Mouse (Mus musculus): ENCODE results near the gene Nus1. TPM values are rescaled to one million over a fixed set of nuclear protein-coding genes. Genes with fewer than 3 reads are reported as not detected.

The Nus1 gene
- polyA plus RNA-seq, 1 experiment: 49.1 TPM

GRCm38 (mm10) chr10:52405160-52405559 lies 12.2 kb upstream of the Nus1 start:
- Histone ChIP-seq H3K9ac (ENCODE audit: low read depth, poor library complexity, severe bottlenecking) (no peak overlapping the region), H3K4me1 (ENCODE audit: control insufficient read depth, insufficient read depth, low read length) (no peaks in the 10 kb centered on the region), H3K27me3 (ENCODE audit: control insufficient read depth, insufficient read depth, low read length, poor library complexity, severe bottlenecking) (no peaks in the 10 kb centered on the region), H3K4me3 (ENCODE audit: low read depth, low read length) (no peak overlapping the region), H3K9me3 (replicated peaks; ENCODE audit: control insufficient read depth, insufficient read depth, low read length, poor library complexity, severe bottlenecking) (no peaks in the 10 kb centered on the region), H3K27ac (ENCODE audit: insufficient read depth, low read length) (no peak overlapping the region), H3K36me3 (ENCODE audit: control insufficient read depth, insufficient read depth, low read length, poor library complexity, severe bottlenecking) (no peaks in the 10 kb centered on the region)
- TF ChIP-seq EP300 (IDR thresholded peaks at IDR 0.05; ENCODE audit: insufficient read depth, low read depth, low read length) (no peak), CTCF (IDR thresholded peaks at IDR 0.05; ENCODE audit: low read depth, low read length) (no peak), POLR2A (IDR thresholded peaks at IDR 0.05; ENCODE audit: insufficient read depth, low read length) (no peak)

GRCm38 (mm10) chr10:52407526-52407925 lies 9.8 kb upstream of the Nus1 start:
- no peak for TF ChIP-seq POLR2A (IDR thresholded peaks at IDR 0.05; ENCODE audit: insufficient read depth, low read length)
- Histone ChIP-seq H3K4me1 (ENCODE audit: control insufficient read depth, insufficient read depth, low read length) (no peaks in the 10 kb centered on the region), H3K9me3 (replicated peaks; ENCODE audit: control insufficient read depth, insufficient read depth, low read length, poor library complexity, severe bottlenecking) (no peaks in the 10 kb centered on the region), H3K27me3 (ENCODE audit: control insufficient read depth, insufficient read depth, low read length, poor library complexity, severe bottlenecking) (no peaks in the 10 kb centered on the region), H3K27ac (ENCODE audit: insufficient read depth, low read length) (no peak overlapping the region), H3K36me3 (ENCODE audit: control insufficient read depth, insufficient read depth, low read length, poor library complexity, severe bottlenecking) (no peaks in the 10 kb centered on the region), H3K4me3 (ENCODE audit: low read depth, low read length) (no peak overlapping the region), H3K9ac (ENCODE audit: low read depth, poor library complexity, severe bottlenecking) (no peak overlapping the region)

- no peaks in the 10 kb centered on the region for H3K4me1 ChIP-seq (ENCODE audit: control insufficient read depth, insufficient read depth, low read length)
- no peak overlapping the region for H3K9ac ChIP-seq (ENCODE audit: low read depth, poor library complexity, severe bottlenecking)
- no peak overlapping the region for H3K27ac ChIP-seq (ENCODE audit: insufficient read depth, low read length)
- no peak overlapping the region for H3K4me3 ChIP-seq (ENCODE audit: low read depth, low read length)
- H3K9me3 ChIP-seq (replicated peaks; ENCODE audit: control insufficient read depth, insufficient read depth, low read length, poor library complexity, severe bottlenecking): no peaks in the 10 kb centered on the region
- H3K36me3 ChIP-seq (ENCODE audit: control insufficient read depth, insufficient read depth, low read length, poor library complexity, severe bottlenecking): no peaks in the 10 kb centered on the region
- no peaks in the 10 kb centered on the region for H3K27me3 ChIP-seq (ENCODE audit: control insufficient read depth, insufficient read depth, low read length, poor library complexity, severe bottlenecking)
- no peak for TF ChIP-seq EP300 (IDR thresholded peaks at IDR 0.05; ENCODE audit: insufficient read depth, low read depth, low read length)
- TF ChIP-seq POLR2A (IDR thresholded peaks at IDR 0.05; ENCODE audit: insufficient read depth, low read length): no peak
- no peak for TF ChIP-seq CTCF (IDR thresholded peaks at IDR 0.05; ENCODE audit: low read depth, low read length)
Observed at GRCm38 (mm10) chr10:52415020-52415419, 2.3 kb upstream of the Nus1 start.

DNA sequence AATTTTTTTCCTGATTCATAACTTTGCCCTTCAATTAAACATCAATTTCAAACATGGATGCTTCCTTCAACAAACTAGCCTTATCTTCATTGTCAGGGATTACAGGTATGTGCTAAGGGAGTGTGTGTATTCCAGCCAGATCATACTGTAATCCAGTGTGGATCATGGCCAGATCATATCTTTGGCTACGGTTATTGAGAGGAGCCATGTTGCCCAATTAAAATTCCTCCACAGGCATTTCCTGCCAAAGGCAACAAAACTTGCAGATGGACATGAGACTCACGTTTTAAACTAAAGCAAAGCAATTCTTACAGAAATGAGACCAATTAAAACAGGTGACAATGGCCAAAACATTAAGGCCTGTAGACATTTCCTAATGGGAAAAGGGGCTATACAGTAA lies 889 bp upstream of the Nus1 start:
- Histone ChIP-seq H3K4me1 (ENCODE audit: control insufficient read depth, insufficient read depth, low read length) (no peaks in the 10 kb centered on the region), H3K27me3 (ENCODE audit: control insufficient read depth, insufficient read depth, low read length, poor library complexity, severe bottlenecking) (no peaks in the 10 kb centered on the region), H3K9me3 (replicated peaks; ENCODE audit: control insufficient read depth, insufficient read depth, low read length, poor library complexity, severe bottlenecking) (no peaks in the 10 kb centered on the region), H3K36me3 (ENCODE audit: control insufficient read depth, insufficient read depth, low read length, poor library complexity, severe bottlenecking) (no peaks in the 10 kb centered on the region), H3K4me3 (ENCODE audit: low read depth, low read length) (no peak overlapping the region), H3K9ac (ENCODE audit: low read depth, poor library complexity, severe bottlenecking) (peak overlapping the region; percentile 69), H3K27ac (ENCODE audit: insufficient read depth, low read length) (no peak overlapping the region)
- TF ChIP-seq CTCF (IDR thresholded peaks at IDR 0.05; ENCODE audit: low read depth, low read length) (no peak), POLR2A (IDR thresholded peaks at IDR 0.05; ENCODE audit: insufficient read depth, low read length) (no peak), EP300 (IDR thresholded peaks at IDR 0.05; ENCODE audit: insufficient read depth, low read depth, low read length) (no peak)

GRCm38 (mm10) chr10:52417998-52418860 lies 882 bp downstream of the Nus1 start:
- H3K36me3 ChIP-seq (ENCODE audit: control insufficient read depth, insufficient read depth, low read length, poor library complexity, severe bottlenecking): no peaks in the 10 kb centered on the region
- no peak for TF ChIP-seq EP300 (IDR thresholded peaks at IDR 0.05; ENCODE audit: insufficient read depth, low read depth, low read length)
- no peak for TF ChIP-seq CTCF (IDR thresholded peaks at IDR 0.05; ENCODE audit: low read depth, low read length)
- TF ChIP-seq POLR2A (IDR thresholded peaks at IDR 0.05; ENCODE audit: insufficient read depth, low read length): no peak
- H3K27me3 ChIP-seq (ENCODE audit: control insufficient read depth, insufficient read depth, low read length, poor library complexity, severe bottlenecking): no peaks in the 10 kb centered on the region
- peak overlapping the region; percentile 99 for H3K4me3 ChIP-seq (ENCODE audit: low read depth, low read length)
- no peak overlapping the region for H3K27ac ChIP-seq (ENCODE audit: insufficient read depth, low read length)
- peak overlapping the region; percentile 95 for H3K9ac ChIP-seq (ENCODE audit: low read depth, poor library complexity, severe bottlenecking)
- no peaks in the 10 kb centered on the region for H3K9me3 ChIP-seq (replicated peaks; ENCODE audit: control insufficient read depth, insufficient read depth, low read length, poor library complexity, severe bottlenecking)
- H3K4me1 ChIP-seq (ENCODE audit: control insufficient read depth, insufficient read depth, low read length): no peaks in the 10 kb centered on the region

GRCm38 (mm10) chr10:52418931-52419330 lies 1.6 kb downstream of the Nus1 start:
- Histone ChIP-seq H3K4me3 (ENCODE audit: low read depth, low read length) (peak overlapping the region; percentile 99; the same call in 1 of the 2 replicates), H3K27ac (ENCODE audit: insufficient read depth, low read length) (no peak overlapping the region), H3K4me1 (ENCODE audit: control insufficient read depth, insufficient read depth, low read length) (no peaks in the 10 kb centered on the region), H3K9ac (ENCODE audit: low read depth, poor library complexity, severe bottlenecking) (peak overlapping the region; percentile 95), H3K9me3 (replicated peaks; ENCODE audit: control insufficient read depth, insufficient read depth, low read length, poor library complexity, severe bottlenecking) (no peaks in the 10 kb centered on the region), H3K27me3 (ENCODE audit: control insufficient read depth, insufficient read depth, low read length, poor library complexity, severe bottlenecking) (no peaks in the 10 kb centered on the region), H3K36me3 (ENCODE audit: control insufficient read depth, insufficient read depth, low read length, poor library complexity, severe bottlenecking) (no peaks in the 10 kb centered on the region)
- no peak for TF ChIP-seq CTCF (IDR thresholded peaks at IDR 0.05; ENCODE audit: low read depth, low read length)
- TF ChIP-seq EP300 (IDR thresholded peaks at IDR 0.05; ENCODE audit: insufficient read depth, low read depth, low read length): no peak
- no peak for TF ChIP-seq POLR2A (IDR thresholded peaks at IDR 0.05; ENCODE audit: insufficient read depth, low read length)

Measured in ES-Bruce4 (cell line).